Mouse (Mus musculus) G1E (cell line): ENCODE results near the gene Gabbr2.
"Not testable (repeated sequence)": the region's sequence is repeated elsewhere in the genome, so short reads cannot be mapped to it uniquely, and the experiment has no call there.

Source experiments
- CTCF ChIP-seq: IDR thresholded peaks from 2 replicates; pipeline ENCODE4 v1.5.1; 2012; ENCODE audit warnings: low read depth, low read length, inconsistent platforms, mixed read lengths
- GATA1 ChIP-seq: IDR thresholded peaks from 2 replicates; pipeline ENCODE4 v1.6.1; 2012; ENCODE audit warnings: borderline replicate concordance, low read length, inconsistent platforms, mixed read lengths
- GATA2 ChIP-seq: IDR thresholded peaks from 2 replicates; pipeline ENCODE4 v1.6.1; 2012; ENCODE audit warnings: low read depth, low read length, inconsistent platforms, borderline replicate concordance
- POLR2AphosphoS5 ChIP-seq: IDR thresholded peaks from 2 replicates; pipeline ENCODE4 v1.6.1; 2012; ENCODE audit warnings: low read depth, low read length, inconsistent platforms; ENCODE audit not compliant: insufficient replicate concordance

- not testable (repeated sequence) for TF ChIP-seq GATA1, POLR2AphosphoS5, CTCF, GATA2
These were observed 354.4 kb downstream of the Gabbr2 start for GRCm38 (mm10) chr4:46637250-46637649.
